Mouse (Mus musculus) midbrain, embryonic 11.5 days (tissue): ENCODE data around the gene Zfp941. TPM values are rescaled to one million over a fixed set of nuclear protein-coding genes. Genes with fewer than 3 reads are reported as not detected.

ENCODE experiments used
- ATAC-seq: fragments of 200-750 bp; cut with Nextera tagmentation; 2 replicates; pipeline ENCODE4 v1.8.0; 2017; ENCODE audit warnings: moderate TSS enrichment, moderate library complexity; ENCODE audit not compliant: low FRiP score
- DNase-seq: peaks from one replicate; pipeline ENCODE4 v3.0.0; 2015; ENCODE audit warnings: low spot score; ENCODE audit errors: missing footprints
- H3K27ac ChIP-seq: fragments of 300-500 bp; sonication (generic); 2 replicates; pipeline ENCODE4 v1.5.1; 2014; ENCODE audit warnings: low read depth, low read length
- H3K27me3 ChIP-seq: fragments of 300-500 bp; sonication (generic); 2 replicates; pipeline ENCODE4 v1.6.1; 2014; ENCODE audit warnings: mild to moderate bottlenecking, low read length, moderate library complexity, mixed read lengths; ENCODE audit not compliant: control insufficient read depth, insufficient read depth
- H3K36me3 ChIP-seq: fragments of 300-500 bp; sonication (generic); 2 replicates; pipeline ENCODE4 v1.6.1; 2014; ENCODE audit warnings: mild to moderate bottlenecking, low read length, moderate library complexity, mixed read lengths; ENCODE audit not compliant: control insufficient read depth, insufficient read depth
- H3K4me1 ChIP-seq: fragments of 300-500 bp; sonication (generic); 2 replicates; pipeline ENCODE4 v1.6.1; 2014; ENCODE audit warnings: low read length; ENCODE audit not compliant: control insufficient read depth, insufficient read depth
- H3K4me2 ChIP-seq: fragments of 300-500 bp; sonication (generic); 2 replicates; pipeline ENCODE4 v1.6.1; 2014; ENCODE audit warnings: mild to moderate bottlenecking, moderate library complexity
- H3K4me3 ChIP-seq: fragments of 300-500 bp; sonication (generic); 2 replicates; pipeline ENCODE4 v1.5.1; 2014; ENCODE audit warnings: low read depth, low read length
- H3K9ac ChIP-seq: fragments of 300-500 bp; sonication (generic); 2 replicates; pipeline ENCODE4 v1.6.1; 2014; ENCODE audit warnings: low read length
- H3K9me3 ChIP-seq: fragments of 300-500 bp; sonication (generic); 2 replicates; pipeline ENCODE4 v1.6.1; 2016; ENCODE audit warnings: low read length; ENCODE audit not compliant: control insufficient read depth
- whole genome bisulfite sequencing: fragments of 180-500 bp; shearing (Covaris S2); extraction: QIAGEN DNeasy Blood & Tissue Kit; methylation state at CpG from one replicate; pipeline ENCODE4 v1.1.7; 2014; 5-methylcytosine and 5-hydroxymethylcytosine counted together
- polyA plus RNA-seq: library from polyadenylated mRNA; unstranded; fragments of >200 nt; fragmentation: Nextera tagmentation; extraction: Ambion mirVana; gene quantifications from 2 replicates; pipeline ENCODE4 v1.2.1, GENCODE M21; 2014

The Zfp941 gene
- polyA plus RNA-seq, 1 experiment from 2014 or later = 5.4 TPM

- Histone ChIP-seq H3K4me3 (no peak overlapping the region), H3K9ac (no peak overlapping the region), H3K4me1 (no peaks in the 10 kb centered on the region), H3K9me3 (no peaks in the 10 kb centered on the region), H3K27me3 (no peaks in the 10 kb centered on the region), H3K4me2 (no peak overlapping the region), H3K36me3 (no peaks in the 10 kb centered on the region), H3K27ac (no peak overlapping the region)
- 74% methylated on average over 4 of the region's 4 CpGs for WGBS
- no peak for ATAC-seq
- peak; percentile 47 for DNase-seq
Observed at GRCm38 (mm10) chr7:140833341-140833740, 11.4 kb upstream of the Zfp941 start.

GRCm38 (mm10) chr7:140831447-140831846 lies 9.5 kb upstream of the Zfp941 start:
- no peaks in the 10 kb centered on the region for H3K27me3 ChIP-seq
- no peak overlapping the region for H3K27ac ChIP-seq
- no peaks in the 10 kb centered on the region for H3K4me1 ChIP-seq

GRCm38 (mm10) chr7:140828171-140828881 lies 6.3 kb upstream of the Zfp941 start:
- DNase-seq (peak; percentile 80), ATAC-seq (no peak)
- Histone ChIP-seq H3K9ac (no peak overlapping the region), H3K9me3 (no peaks in the 10 kb centered on the region), H3K27ac (no peak overlapping the region), H3K27me3 (no peaks in the 10 kb centered on the region), H3K4me1 (no peaks in the 10 kb centered on the region), H3K4me3 (no peak overlapping the region), H3K4me2 (no peak overlapping the region), H3K36me3 (no peaks in the 10 kb centered on the region)
- 40% methylated on average over 8 of the region's 8 CpGs for WGBS

More at GRCm38 (mm10) chr7:140831447-140831846, 9.5 kb upstream of the Zfp941 start:
- DNase-seq (peak; percentile 8), ATAC-seq (no peak)
- H3K4me3 ChIP-seq = no peak overlapping the region
- H3K9ac ChIP-seq = no peak overlapping the region
- 74% methylated on average over 6 of the region's 6 CpGs for WGBS
- H3K9me3 ChIP-seq = no peaks in the 10 kb centered on the region
- H3K36me3 ChIP-seq = no peaks in the 10 kb centered on the region
- no peak overlapping the region for H3K4me2 ChIP-seq

GRCm38 (mm10) chr7:140822731-140823130 lies 753 bp upstream of the Zfp941 start:
- Histone ChIP-seq H3K4me3 (no peak overlapping the region), H3K27ac (no peak overlapping the region), H3K9me3 (no peaks in the 10 kb centered on the region), H3K27me3 (no peaks in the 10 kb centered on the region), H3K36me3 (no peaks in the 10 kb centered on the region), H3K4me1 (no peaks in the 10 kb centered on the region), H3K4me2 (no peak overlapping the region), H3K9ac (no peak overlapping the region)
- 93% methylated on average over 4 of the region's 4 CpGs for WGBS
- ATAC-seq = no peak
- DNase-seq = peak; percentile 77

GRCm38 (mm10) chr7:140821305-140821652 lies 699 bp downstream of the Zfp941 start:
- no peak for DNase-seq
- peak overlapping the region; percentile 59 for H3K4me2 ChIP-seq
- WGBS = 48% methylated on average over 5 of the region's 5 CpGs
- ATAC-seq = peak; percentile 41; the same call in 1 of the 2 replicates
- no peaks in the 10 kb centered on the region for H3K9me3 ChIP-seq
- no peaks in the 10 kb centered on the region for H3K36me3 ChIP-seq
- peak overlapping the region; percentile 71 for H3K9ac ChIP-seq
- no peaks in the 10 kb centered on the region for H3K4me1 ChIP-seq
- H3K27ac ChIP-seq = no peak overlapping the region
- H3K27me3 ChIP-seq = no peaks in the 10 kb centered on the region
- H3K4me3 ChIP-seq = peak overlapping the region; percentile 49

- Histone ChIP-seq H3K4me2 (no peak overlapping the region), H3K36me3 (no peaks in the 10 kb centered on the region), H3K4me1 (no peaks in the 10 kb centered on the region), H3K27me3 (no peaks in the 10 kb centered on the region), H3K27ac (no peak overlapping the region), H3K9me3 (no peaks in the 10 kb centered on the region), H3K9ac (no peak overlapping the region), H3K4me3 (no peak overlapping the region)
- DNase-seq = no peak
- WGBS = 68% methylated on average over 4 of the region's 4 CpGs
- no peak for ATAC-seq
Observed at GRCm38 (mm10) chr7:140820173-140820572, 1.8 kb downstream of the Zfp941 start.

- no peak overlapping the region for H3K27ac ChIP-seq
- H3K9me3 ChIP-seq = no peaks in the 10 kb centered on the region
- no peak for DNase-seq
- 91% methylated on average over 12 of the region's 12 CpGs for WGBS
- H3K4me1 ChIP-seq = no peaks in the 10 kb centered on the region
- no peak overlapping the region for H3K9ac ChIP-seq
- ATAC-seq = no peak
- H3K4me3 ChIP-seq = no peak overlapping the region
- no peak overlapping the region for H3K4me2 ChIP-seq
- peaks cover 2% of the 10 kb centered on the region; the same call in 1 of the 2 replicates for H3K36me3 ChIP-seq
- no peaks in the 10 kb centered on the region for H3K27me3 ChIP-seq
Observed at GRCm38 (mm10) chr7:140812850-140813249, 9.1 kb downstream of the Zfp941 start.

- Histone ChIP-seq H3K9ac (no peak overlapping the region), H3K36me3 (peaks cover 2% of the 10 kb centered on the region; the same call in 1 of the 2 replicates), H3K9me3 (no peaks in the 10 kb centered on the region), H3K27me3 (no peaks in the 10 kb centered on the region), H3K4me2 (no peak overlapping the region), H3K4me1 (no peaks in the 10 kb centered on the region), H3K27ac (no peak overlapping the region), H3K4me3 (no peak overlapping the region)
- DNase-seq (peak; percentile 64), ATAC-seq (no peak)
- WGBS = 76% methylated on average over 13 of the region's 13 CpGs
Observed at GRCm38 (mm10) chr7:140811714-140812113, 10.3 kb downstream of the Zfp941 start.

GRCm38 (mm10) chr7:140810496-140810895 lies 11.5 kb downstream of the Zfp941 start:
- Histone ChIP-seq H3K9me3 (no peaks in the 10 kb centered on the region), H3K36me3 (peaks cover 2% of the 10 kb centered on the region; the same call in 1 of the 2 replicates), H3K27me3 (no peaks in the 10 kb centered on the region), H3K4me2 (no peak overlapping the region), H3K27ac (no peak overlapping the region), H3K4me1 (no peaks in the 10 kb centered on the region), H3K9ac (no peak overlapping the region), H3K4me3 (no peak overlapping the region)
- ATAC-seq (no peak), DNase-seq (peak; percentile 37)
- 92% methylated on average over 6 of the region's 6 CpGs for WGBS
